Mouse (Mus musculus): ENCODE data around the gene Maml2. TPM values are rescaled to one million over a fixed set of nuclear protein-coding genes. Genes with fewer than 3 reads are reported as not detected.

Gene Maml2
- polyA plus RNA-seq, 1 experiment from 2014 or later = 11.4 TPM

GRCm38 (mm10) chr9:13483199-13484068, 185.7 kb downstream of the Maml2 start:
- Histone ChIP-seq H3K27me3 (ENCODE audit: control insufficient read depth, insufficient read depth, low read length) (no peaks in the 10 kb centered on the region), H3K9me3 (ENCODE audit: control insufficient read depth, low read length) (no peaks in the 10 kb centered on the region), H3K4me2 (replicated peaks; ENCODE audit: low read depth, low read length) (no peak overlapping the region), H3K27ac (ENCODE audit: low read depth, low read length) (0 out of 2 replicates have a peak overlapping the region, but pooled peaks have one; percentile 4), H3K36me3 (ENCODE audit: control insufficient read depth, insufficient read depth, low read length) (no peaks in the 10 kb centered on the region), H3K4me3 (ENCODE audit: low read depth, low read length) (no peak overlapping the region), H3K4me1 (replicated peaks; ENCODE audit: control insufficient read depth, insufficient read depth, low read length) (peaks cover 3% of the 10 kb centered on the region; the same call in 1 of the 2 replicates), H3K9ac (ENCODE audit: low read depth, low read length) (no peak overlapping the region)
- 74% methylated on average over 5 of the region's 5 CpGs for WGBS
- ATAC-seq (ENCODE audit: low FRiP score) (0 out of 2 replicates have a peak, but pooled peaks have one; percentile 49), DNase-seq (ENCODE audit: low spot score) (peak; percentile 8)

GRCm38 (mm10) chr9:13484267-13485240, 186.8 kb downstream of the Maml2 start:
- no peak for ATAC-seq (ENCODE audit: low FRiP score)
- H3K4me3 ChIP-seq (ENCODE audit: low read depth, low read length) = no peak overlapping the region
- no peak overlapping the region for H3K27ac ChIP-seq (ENCODE audit: low read depth, low read length)
- no peak overlapping the region for H3K4me2 ChIP-seq (replicated peaks; ENCODE audit: low read depth, low read length)
- no peaks in the 10 kb centered on the region for H3K27me3 ChIP-seq (ENCODE audit: control insufficient read depth, insufficient read depth, low read length)
- H3K36me3 ChIP-seq (ENCODE audit: control insufficient read depth, insufficient read depth, low read length) = no peaks in the 10 kb centered on the region
- 74% methylated on average over 12 of the region's 12 CpGs for WGBS
- no peak for DNase-seq (ENCODE audit: low spot score)
- no peak overlapping the region for H3K9ac ChIP-seq (ENCODE audit: low read depth, low read length)
- peaks cover 3% of the 10 kb centered on the region; the same call in 1 of the 2 replicates for H3K4me1 ChIP-seq (replicated peaks; ENCODE audit: control insufficient read depth, insufficient read depth, low read length)
- no peaks in the 10 kb centered on the region for H3K9me3 ChIP-seq (ENCODE audit: control insufficient read depth, low read length)

GRCm38 (mm10) chr9:13485914-13486313, 188.2 kb downstream of the Maml2 start:
- WGBS = 83% methylated on average over 1 of the region's 1 CpGs

GRCm38 (mm10) chr9:13491107-13491506, 193.3 kb downstream of the Maml2 start:
- no peak overlapping the region for H3K4me3 ChIP-seq (ENCODE audit: low read depth, low read length)
- H3K4me1 ChIP-seq (replicated peaks; ENCODE audit: control insufficient read depth, insufficient read depth, low read length) = no peaks in the 10 kb centered on the region
- no peak overlapping the region for H3K27ac ChIP-seq (ENCODE audit: low read depth, low read length)
- no peaks in the 10 kb centered on the region for H3K27me3 ChIP-seq (ENCODE audit: control insufficient read depth, insufficient read depth, low read length)
- H3K9ac ChIP-seq (ENCODE audit: low read depth, low read length) = no peak overlapping the region
- H3K4me2 ChIP-seq (replicated peaks; ENCODE audit: low read depth, low read length) = no peak overlapping the region
- H3K36me3 ChIP-seq (ENCODE audit: control insufficient read depth, insufficient read depth, low read length) = no peaks in the 10 kb centered on the region
- ATAC-seq (ENCODE audit: low FRiP score) = no peak
- no peaks in the 10 kb centered on the region for H3K9me3 ChIP-seq (ENCODE audit: control insufficient read depth, low read length)
- DNase-seq (ENCODE audit: low spot score) = no peak
- 67% methylated on average over 1 of the region's 1 CpGs for WGBS

More at GRCm38 (mm10) chr9:13485914-13486313, 188.2 kb downstream of the Maml2 start:
- Histone ChIP-seq H3K27ac (ENCODE audit: low read depth, low read length) (no peak overlapping the region), H3K27me3 (ENCODE audit: control insufficient read depth, insufficient read depth, low read length) (no peaks in the 10 kb centered on the region), H3K4me2 (replicated peaks; ENCODE audit: low read depth, low read length) (no peak overlapping the region), H3K4me3 (ENCODE audit: low read depth, low read length) (no peak overlapping the region), H3K9me3 (ENCODE audit: control insufficient read depth, low read length) (no peaks in the 10 kb centered on the region), H3K4me1 (replicated peaks; ENCODE audit: control insufficient read depth, insufficient read depth, low read length) (peaks cover 3% of the 10 kb centered on the region; the same call in 1 of the 2 replicates), H3K36me3 (ENCODE audit: control insufficient read depth, insufficient read depth, low read length) (no peaks in the 10 kb centered on the region), H3K9ac (ENCODE audit: low read depth, low read length) (no peak overlapping the region)
- ATAC-seq (ENCODE audit: low FRiP score) (no peak), DNase-seq (ENCODE audit: low spot score) (no peak)

DNA sequence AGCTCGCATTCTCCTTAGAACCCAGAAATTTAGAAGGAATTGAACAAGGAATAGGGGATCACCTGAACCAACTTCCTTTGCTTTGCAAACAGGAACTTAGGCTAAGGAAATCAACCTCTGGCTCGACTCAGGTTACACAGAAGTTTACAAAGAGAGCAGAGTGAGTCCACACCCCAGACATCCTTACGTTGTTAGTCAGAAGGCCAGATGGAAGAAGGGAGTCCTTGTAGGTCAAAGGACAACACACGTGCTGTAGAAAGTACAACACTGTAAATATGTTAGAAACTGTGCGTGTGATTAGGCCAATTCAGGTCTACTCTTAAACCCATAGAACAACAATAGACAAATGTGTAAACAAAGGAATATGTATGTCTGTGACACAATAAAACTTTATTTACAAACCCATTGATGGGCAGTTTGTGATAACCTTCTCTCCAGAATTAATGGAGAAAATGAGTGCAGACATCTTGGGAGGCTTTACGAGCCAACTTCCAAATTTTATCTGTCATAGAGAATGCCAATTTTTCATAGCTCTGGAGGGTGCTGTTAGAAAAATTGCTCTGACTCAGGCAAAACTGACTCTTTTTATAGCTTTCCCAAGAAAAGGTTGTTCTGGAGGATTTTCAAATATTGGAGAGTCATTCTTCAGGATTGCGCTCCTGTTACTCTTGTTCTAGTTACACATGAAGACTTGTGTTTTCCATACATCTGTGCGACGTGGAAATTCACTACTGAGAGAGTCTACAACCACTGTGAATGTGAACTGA, 194.3 kb downstream of the Maml2 start:
- Histone ChIP-seq H3K27me3 (ENCODE audit: control insufficient read depth, insufficient read depth, low read length) (no peaks in the 10 kb centered on the region), H3K4me2 (replicated peaks; ENCODE audit: low read depth, low read length) (no peak overlapping the region), H3K9ac (ENCODE audit: low read depth, low read length) (no peak overlapping the region), H3K27ac (ENCODE audit: low read depth, low read length) (no peak overlapping the region), H3K4me1 (replicated peaks; ENCODE audit: control insufficient read depth, insufficient read depth, low read length) (no peaks in the 10 kb centered on the region), H3K4me3 (ENCODE audit: low read depth, low read length) (no peak overlapping the region), H3K36me3 (ENCODE audit: control insufficient read depth, insufficient read depth, low read length) (no peaks in the 10 kb centered on the region), H3K9me3 (ENCODE audit: control insufficient read depth, low read length) (no peaks in the 10 kb centered on the region)
- ATAC-seq (ENCODE audit: low FRiP score) (no peak), DNase-seq (ENCODE audit: low spot score) (no peak)
- 83% methylated on average over 9 of the region's 9 CpGs for WGBS

- DNase-seq (ENCODE audit: low spot score) (no peak), ATAC-seq (ENCODE audit: low FRiP score) (no peak)
- H3K27me3 ChIP-seq (ENCODE audit: control insufficient read depth, insufficient read depth, low read length) = no peaks in the 10 kb centered on the region
- no peaks in the 10 kb centered on the region for H3K9me3 ChIP-seq (ENCODE audit: control insufficient read depth, low read length)
- H3K4me2 ChIP-seq (replicated peaks; ENCODE audit: low read depth, low read length) = no peak overlapping the region
- H3K4me1 ChIP-seq (replicated peaks; ENCODE audit: control insufficient read depth, insufficient read depth, low read length) = no peaks in the 10 kb centered on the region
- H3K9ac ChIP-seq (ENCODE audit: low read depth, low read length) = no peak overlapping the region
- H3K4me3 ChIP-seq (ENCODE audit: low read depth, low read length) = no peak overlapping the region
- H3K27ac ChIP-seq (ENCODE audit: low read depth, low read length) = no peak overlapping the region
- H3K36me3 ChIP-seq (ENCODE audit: control insufficient read depth, insufficient read depth, low read length) = no peaks in the 10 kb centered on the region
- 91% methylated on average over 2 of the region's 2 CpGs for WGBS
Measured at GRCm38 (mm10) chr9:13492807-13493206, 195.1 kb downstream of the Maml2 start.

DNA sequence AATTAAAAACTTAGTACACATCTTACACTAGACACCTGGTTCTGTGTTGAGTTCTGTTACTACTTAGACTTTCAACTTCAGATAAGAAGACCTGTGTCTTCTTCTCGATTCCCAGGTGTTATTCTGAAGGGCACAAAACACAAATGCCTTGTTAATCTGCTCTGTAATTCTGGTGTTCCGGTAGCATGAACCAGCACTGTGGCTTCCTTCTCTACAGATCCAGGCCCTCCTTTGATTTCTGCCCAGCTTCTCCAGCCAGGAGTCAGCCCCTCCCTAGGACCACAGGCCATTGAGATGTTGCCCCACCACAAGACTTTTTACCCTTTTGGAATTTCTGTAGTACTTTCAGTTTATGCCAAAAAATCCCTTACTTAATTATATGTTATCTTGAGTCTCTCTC, 196.0 kb downstream of the Maml2 start:
- 91% methylated on average over 2 of the region's 2 CpGs for WGBS
- no peaks in the 10 kb centered on the region for H3K36me3 ChIP-seq (ENCODE audit: control insufficient read depth, insufficient read depth, low read length)
- no peaks in the 10 kb centered on the region for H3K27me3 ChIP-seq (ENCODE audit: control insufficient read depth, insufficient read depth, low read length)
- no peak overlapping the region for H3K4me3 ChIP-seq (ENCODE audit: low read depth, low read length)
- no peak overlapping the region for H3K4me2 ChIP-seq (replicated peaks; ENCODE audit: low read depth, low read length)
- H3K9ac ChIP-seq (ENCODE audit: low read depth, low read length) = no peak overlapping the region
- DNase-seq (ENCODE audit: low spot score) (no peak), ATAC-seq (ENCODE audit: low FRiP score) (no peak)
- H3K27ac ChIP-seq (ENCODE audit: low read depth, low read length) = no peak overlapping the region
- no peaks in the 10 kb centered on the region for H3K9me3 ChIP-seq (ENCODE audit: control insufficient read depth, low read length)
- H3K4me1 ChIP-seq (replicated peaks; ENCODE audit: control insufficient read depth, insufficient read depth, low read length) = no peaks in the 10 kb centered on the region

- no peaks in the 10 kb centered on the region for H3K27me3 ChIP-seq (ENCODE audit: control insufficient read depth, insufficient read depth, low read length)
- no peak overlapping the region for H3K4me2 ChIP-seq (replicated peaks; ENCODE audit: low read depth, low read length)
- no peak for ATAC-seq (ENCODE audit: low FRiP score)
- no peak overlapping the region for H3K27ac ChIP-seq (ENCODE audit: low read depth, low read length)
- H3K36me3 ChIP-seq (ENCODE audit: control insufficient read depth, insufficient read depth, low read length) = no peaks in the 10 kb centered on the region
- no peak for DNase-seq (ENCODE audit: low spot score)
- H3K4me3 ChIP-seq (ENCODE audit: low read depth, low read length) = no peak overlapping the region
- H3K9me3 ChIP-seq (ENCODE audit: control insufficient read depth, low read length) = no peaks in the 10 kb centered on the region
- H3K4me1 ChIP-seq (replicated peaks; ENCODE audit: control insufficient read depth, insufficient read depth, low read length) = no peaks in the 10 kb centered on the region
- no peak overlapping the region for H3K9ac ChIP-seq (ENCODE audit: low read depth, low read length)
Measured at GRCm38 (mm10) chr9:13495530-13495929, 197.8 kb downstream of the Maml2 start.

All from hindbrain, embryonic 11.5 days (tissue).